Mouse (Mus musculus) CD4-positive, CD25-positive, alpha-beta regulatory T cell, adult 2 months (primary cell): ENCODE results near the gene Qsox2.

Experiments used
- DNase-seq: peaks from one replicate; pipeline ENCODE4 v3.0.0-alpha.2; 2012; ENCODE audit warnings: low read depth, low spot score

Qsox2 gene

GRCm38 (mm10) chr2:26237290-26237782 lies at the start of gene Qsox2:
Gene Qsox2, minus strand, starts transcription at chr2:26237525.
- peak; percentile 92 for DNase-seq

- DNase-seq, result no peak
Observed at GRCm38 (mm10) chr2:26286391-26286790, 49.1 kb upstream of the Qsox2 start.

GRCm38 (mm10) chr2:26285804-26286203 lies 48.5 kb upstream of the Qsox2 start:
- no peak for DNase-seq

GRCm38 (mm10) chr2:26280594-26280993 lies 43.3 kb upstream of the Qsox2 start:
- DNase-seq, result no peak

GRCm38 (mm10) chr2:26279712-26280111 lies 42.4 kb upstream of the Qsox2 start:
- DNase-seq, result no peak

GRCm38 (mm10) chr2:26273611-26274010 lies 36.3 kb upstream of the Qsox2 start:
- peak; percentile 45 for DNase-seq

- no peak for DNase-seq
Observed at GRCm38 (mm10) chr2:26268216-26268615, 30.9 kb upstream of the Qsox2 start.

GRCm38 (mm10) chr2:26266066-26266742 lies 28.9 kb upstream of the Qsox2 start:
- DNase-seq, result no peak

- no peak for DNase-seq
Observed at GRCm38 (mm10) chr2:26265095-26265494, 27.8 kb upstream of the Qsox2 start.

- no peak for DNase-seq
Observed at GRCm38 (mm10) chr2:26264646-26265045, 27.3 kb upstream of the Qsox2 start.

- no peak for DNase-seq
Observed at GRCm38 (mm10) chr2:26257315-26258096, 20.2 kb upstream of the Qsox2 start.

- no peak for DNase-seq
Observed at GRCm38 (mm10) chr2:26254816-26255215, 17.5 kb upstream of the Qsox2 start.

GRCm38 (mm10) chr2:26252514-26253206 lies 15.3 kb upstream of the Qsox2 start:
- DNase-seq, result no peak

GRCm38 (mm10) chr2:26247531-26247930 lies 10.2 kb upstream of the Qsox2 start:
- DNase-seq, result no peak

- no peak for DNase-seq
Observed at GRCm38 (mm10) chr2:26240841-26241240, 3.5 kb upstream of the Qsox2 start.

GRCm38 (mm10) chr2:26240330-26240729 lies 3.0 kb upstream of the Qsox2 start:
- no peak for DNase-seq

- DNase-seq, result no peak
Observed at GRCm38 (mm10) chr2:26236681-26237289, 540 bp downstream of the Qsox2 start.

GRCm38 (mm10) chr2:26234771-26235170 lies 2.6 kb downstream of the Qsox2 start:
- no peak for DNase-seq

GRCm38 (mm10) chr2:26234253-26234652 lies 3.1 kb downstream of the Qsox2 start:
- DNase-seq, result no peak

GRCm38 (mm10) chr2:26231366-26231765 lies 6.0 kb downstream of the Qsox2 start:
- DNase-seq, result no peak

GRCm38 (mm10) chr2:26230253-26230652 lies 7.1 kb downstream of the Qsox2 start:
- no peak for DNase-seq

GRCm38 (mm10) chr2:26227788-26228187 lies 9.5 kb downstream of the Qsox2 start:
- DNase-seq, result peak; percentile 69
